Mouse (Mus musculus) midbrain, embryonic 15.5 days (tissue): ENCODE measurements around the gene Psmd3. TPM values are rescaled to one million over a fixed set of nuclear protein-coding genes. Genes with fewer than 3 reads are reported as not detected.
"Not testable (repeated sequence)": the region's sequence is repeated elsewhere in the genome, so short reads cannot be mapped to it uniquely, and the experiment has no call there.

Experiments
- ATAC-seq: fragments of 200-750 bp; cut with Nextera tagmentation; replicated peaks from 2 replicates; pipeline ENCODE4 v1.8.0; 2017; ENCODE audit warnings: moderate TSS enrichment
- H3K27ac ChIP-seq: fragments of 300-500 bp; sonication (generic); 2 replicates; pipeline ENCODE4 v1.5.1; 2015; ENCODE audit warnings: mild to moderate bottlenecking, inconsistent platforms
- H3K27me3 ChIP-seq: fragments of 300-500 bp; sonication (generic); replicated peaks from 2 replicates; pipeline ENCODE4 v1.6.1; 2015; ENCODE audit warnings: inconsistent platforms
- H3K36me3 ChIP-seq: fragments of 300-500 bp; sonication (generic); replicated peaks from 2 replicates; pipeline ENCODE4 v1.6.1; 2015; ENCODE audit warnings: inconsistent platforms
- H3K4me1 ChIP-seq: fragments of 300-500 bp; sonication (generic); 2 replicates; pipeline ENCODE4 v1.6.1; 2015; ENCODE audit warnings: inconsistent platforms
- H3K4me2 ChIP-seq: fragments of 300-500 bp; sonication (generic); 2 replicates; pipeline ENCODE4 v1.6.1; 2015; ENCODE audit warnings: inconsistent platforms, mild to moderate bottlenecking, moderate library complexity
- H3K4me3 ChIP-seq: fragments of 300-500 bp; sonication (generic); 2 replicates; pipeline ENCODE4 v1.5.1; 2015; ENCODE audit warnings: mild to moderate bottlenecking, inconsistent platforms
- H3K9ac ChIP-seq: fragments of 300-500 bp; sonication (generic); 2 replicates; pipeline ENCODE4 v1.6.1; 2015; ENCODE audit warnings: mild to moderate bottlenecking, inconsistent platforms
- H3K9me3 ChIP-seq: fragments of 300-500 bp; sonication (generic); 2 replicates; pipeline ENCODE4 v1.6.1; 2016; ENCODE audit warnings: inconsistent platforms
- WGBS: fragments of 180-500 bp; shearing (Covaris S2); methylation state at CpG from one replicate; pipeline ENCODE4 v1.1.7; 2015; ENCODE audit warnings: mixed read lengths; 5-methylcytosine and 5-hydroxymethylcytosine counted together
- polyA plus RNA-seq: library from polyadenylated mRNA; unstranded; fragments of >200 nt; fragmentation: Nextera tagmentation; extraction: Ambion mirVana; gene quantifications from 2 replicates; pipeline ENCODE4 v1.2.1, GENCODE M21; 2015

Psmd3 gene
- polyA plus RNA-seq, result 198 TPM in 2 replicates

DNA sequence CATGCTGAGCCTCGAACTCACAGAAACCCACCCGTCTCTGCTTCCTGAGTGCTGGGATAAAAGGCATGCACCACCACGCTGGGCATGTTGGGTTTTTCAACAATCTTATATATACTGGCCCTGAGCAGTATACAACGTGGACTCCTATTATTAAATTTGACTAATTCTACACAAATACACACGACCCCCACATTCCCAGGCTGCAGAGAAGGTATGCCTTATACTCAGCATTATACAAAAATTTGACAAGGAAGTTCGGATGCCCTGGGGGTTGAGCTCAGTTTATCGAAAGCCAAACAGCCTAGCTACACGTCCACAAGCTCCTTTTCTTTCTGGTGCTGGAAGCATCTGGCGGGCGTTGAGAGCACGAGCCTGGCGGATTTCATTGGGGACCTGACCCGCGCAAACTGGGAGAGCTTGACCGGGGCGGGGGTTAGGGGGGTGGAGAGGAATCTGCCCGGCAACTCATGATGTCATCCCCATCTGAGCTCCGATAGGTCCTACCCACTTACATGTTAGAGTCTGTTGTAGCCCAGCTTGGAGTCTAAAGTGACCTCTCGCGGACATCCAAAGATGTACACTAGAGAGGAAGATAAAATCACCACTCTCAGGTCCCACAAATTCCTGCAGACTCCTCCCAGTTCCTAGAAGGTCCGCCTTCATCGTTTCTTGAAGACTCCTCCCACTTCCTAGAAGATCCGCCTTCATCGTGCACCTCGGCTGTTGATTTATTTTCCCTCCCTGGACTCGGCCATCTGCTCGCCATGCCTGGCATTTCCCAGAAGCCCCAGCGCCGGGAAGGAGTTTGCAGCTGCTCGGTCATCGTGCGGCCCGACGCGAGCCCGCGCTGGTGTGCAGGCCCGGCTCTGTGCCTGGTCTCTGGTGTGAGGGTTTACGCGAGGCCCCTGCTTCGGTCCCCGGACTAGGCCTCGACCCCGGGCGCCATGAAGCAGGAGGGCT lies at the start of gene Psmd3:
Gene Psmd3, plus strand, starts transcription at position 769 of the 960 bp plus-strand sequence.
- Histone ChIP-seq H3K27ac (peak within 1 kb of the TSS; percentile 86), H3K36me3 (peaks cover 13% of the 10 kb centered on the region), H3K4me1 (peaks cover 18% of the 10 kb centered on the region), H3K4me3 (peak within 1 kb of the TSS; percentile 99), H3K4me2 (peak within 1 kb of the TSS; percentile 81), H3K9me3 (no peaks in the 10 kb centered on the region), H3K27me3 (no peaks in the 10 kb centered on the region), H3K9ac (peak within 1 kb of the TSS; percentile 99)
- 5% methylated on average over 45 of the region's 45 CpGs for WGBS
- peak; percentile 97 for ATAC-seq

- H3K9ac ChIP-seq, H3K4me1 ChIP-seq, H3K27me3 ChIP-seq, ATAC-seq, H3K9me3 ChIP-seq, H3K4me2 ChIP-seq, H3K36me3 ChIP-seq, H3K4me3 ChIP-seq, H3K27ac ChIP-seq: not testable (repeated sequence)
- 33% methylated on average over 10 of the region's 10 CpGs for WGBS
Observed at GRCm38 (mm10) chr11:98635312-98635970, 46.9 kb upstream of the Psmd3 start.

DNA sequence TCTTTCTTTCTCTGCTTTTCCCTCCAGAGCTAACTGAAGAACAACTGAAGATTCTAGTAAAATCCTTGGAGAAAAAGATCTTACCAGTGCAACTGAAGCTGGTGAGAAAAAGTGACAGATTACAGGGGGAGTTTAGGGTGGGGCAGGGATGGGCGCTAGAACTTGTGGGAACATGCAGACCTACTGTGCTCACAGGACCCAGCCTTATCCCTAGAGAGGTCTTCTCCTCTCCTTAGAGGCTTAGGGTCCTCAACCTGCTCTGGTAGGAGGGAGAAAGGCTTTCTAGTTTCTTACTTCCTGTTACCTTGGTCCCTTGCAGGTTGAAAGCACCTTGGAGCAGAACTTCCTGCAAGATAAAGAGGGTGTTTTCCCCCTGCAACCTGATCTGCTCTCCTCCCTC lies 44.9 kb upstream of the Psmd3 start:
- no peaks in the 10 kb centered on the region for H3K27me3 ChIP-seq
- H3K9ac ChIP-seq, result no peak overlapping the region
- no peak overlapping the region for H3K27ac ChIP-seq
- ATAC-seq, result no peak
- H3K4me2 ChIP-seq, result no peak overlapping the region
- WGBS, result 82% methylated on average over 1 of the region's 1 CpGs
- H3K4me3 ChIP-seq, result no peak overlapping the region
- no peaks in the 10 kb centered on the region for H3K4me1 ChIP-seq
- no peaks in the 10 kb centered on the region for H3K9me3 ChIP-seq
- no peaks in the 10 kb centered on the region for H3K36me3 ChIP-seq

DNA sequence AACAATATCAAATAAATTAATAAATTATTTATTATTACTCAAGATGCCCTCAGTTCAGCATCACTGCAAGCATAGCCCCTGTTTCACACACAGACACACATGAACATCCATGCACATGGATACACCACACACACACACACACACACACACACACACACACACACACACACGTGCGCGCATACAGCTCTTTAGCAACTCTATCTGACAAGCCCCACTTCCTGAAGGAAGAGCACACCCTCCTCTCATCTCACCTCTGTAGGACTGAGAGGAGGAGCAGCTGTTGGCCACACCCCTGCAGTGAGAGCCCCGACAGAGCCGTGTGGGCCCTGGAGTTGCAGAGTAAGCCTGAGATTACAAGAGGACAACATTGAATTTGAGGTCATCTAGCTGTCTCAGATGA lies 42.3 kb upstream of the Psmd3 start:
- Histone ChIP-seq H3K4me3 (no peak overlapping the region), H3K9me3 (no peaks in the 10 kb centered on the region), H3K9ac (no peak overlapping the region), H3K4me2 (no peak overlapping the region), H3K4me1 (no peaks in the 10 kb centered on the region), H3K36me3 (no peaks in the 10 kb centered on the region), H3K27me3 (no peaks in the 10 kb centered on the region), H3K27ac (no peak overlapping the region)
- WGBS, result 71% methylated on average over 5 of the region's 5 CpGs
- ATAC-seq, result no peak

GRCm38 (mm10) chr11:98644757-98645156 lies 37.6 kb upstream of the Psmd3 start:
- Histone ChIP-seq H3K9ac (no peak overlapping the region), H3K4me3 (no peak overlapping the region), H3K4me2 (no peak overlapping the region), H3K36me3 (no peaks in the 10 kb centered on the region), H3K4me1 (no peaks in the 10 kb centered on the region), H3K9me3 (no peaks in the 10 kb centered on the region), H3K27ac (no peak overlapping the region), H3K27me3 (no peaks in the 10 kb centered on the region)
- no peak for ATAC-seq
- WGBS, result 86% methylated on average over 3 of the region's 3 CpGs

DNA sequence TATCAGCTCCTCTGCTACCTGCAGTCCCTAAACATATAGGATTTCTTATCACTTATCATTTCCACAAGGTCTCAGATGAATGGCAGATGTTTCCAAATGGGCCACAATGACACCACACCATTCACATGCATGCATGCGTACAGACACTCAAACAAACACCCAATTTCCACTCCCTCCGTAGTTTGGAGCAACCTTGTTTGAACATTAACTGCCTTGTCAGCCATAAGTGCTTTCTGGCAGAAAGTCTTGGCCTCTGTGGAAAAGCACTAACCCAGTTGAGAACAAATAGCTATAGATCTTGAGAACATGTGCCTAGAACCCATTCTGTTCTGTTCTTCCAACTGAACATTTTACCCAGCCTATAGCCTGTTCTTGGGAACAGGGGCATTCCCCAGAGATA lies 36.4 kb upstream of the Psmd3 start:
- Histone ChIP-seq H3K36me3 (no peaks in the 10 kb centered on the region), H3K4me3 (no peak overlapping the region), H3K27me3 (no peaks in the 10 kb centered on the region), H3K4me1 (no peaks in the 10 kb centered on the region), H3K4me2 (no peak overlapping the region), H3K9me3 (no peaks in the 10 kb centered on the region), H3K9ac (no peak overlapping the region), H3K27ac (no peak overlapping the region)
- no peak for ATAC-seq
- WGBS, result 82% methylated on average over 2 of the region's 2 CpGs

- WGBS, result 67% methylated on average over 2 of the region's 2 CpGs
- Histone ChIP-seq H3K27ac (no peak within 1 kb of the TSS), H3K4me2 (no peak within 1 kb of the TSS), H3K9ac (no peak within 1 kb of the TSS), H3K27me3 (no peaks in the 10 kb centered on the region), H3K4me1 (no peaks in the 10 kb centered on the region), H3K9me3 (no peaks in the 10 kb centered on the region), H3K36me3 (no peaks in the 10 kb centered on the region), H3K4me3 (no peak within 1 kb of the TSS)
- no peak for ATAC-seq
Observed at GRCm38 (mm10) chr11:98646459-98646858, 35.9 kb upstream of the Psmd3 start, which contains the start of gene Gsdma2. Gene Gsdma2, plus strand, starts transcription at chr11:98646759.

- WGBS, result 15% methylated on average over 7 of the region's 7 CpGs
Observed at GRCm38 (mm10) chr11:98655076-98655475, 27.3 kb upstream of the Psmd3 start.

GRCm38 (mm10) chr11:98660517-98660916 lies 21.8 kb upstream of the Psmd3 start:
- Histone ChIP-seq H3K9me3 (no peaks in the 10 kb centered on the region), H3K4me3 (no peak overlapping the region), H3K4me2 (peak overlapping the region; percentile 37; the same call in 1 of the 2 replicates), H3K9ac (no peak overlapping the region), H3K4me1 (0 out of 2 replicates have a peak, but pooled peaks cover 3% of the 10 kb centered on the region), H3K27ac (no peak overlapping the region), H3K27me3 (no peaks in the 10 kb centered on the region), H3K36me3 (no peaks in the 10 kb centered on the region)
- 12% methylated on average over 6 of the region's 6 CpGs for WGBS
- ATAC-seq, result 0 out of 2 replicates have a peak, but pooled peaks have one; percentile 39

More at GRCm38 (mm10) chr11:98655076-98655475, 27.3 kb upstream of the Psmd3 start:
- not testable (repeated sequence) for H3K4me3 ChIP-seq, H3K27ac ChIP-seq, ATAC-seq, H3K36me3 ChIP-seq, H3K9ac ChIP-seq, H3K4me1 ChIP-seq, H3K27me3 ChIP-seq, H3K9me3 ChIP-seq, H3K4me2 ChIP-seq

- WGBS, result 32% methylated on average over 4 of the region's 4 CpGs
Observed at GRCm38 (mm10) chr11:98664091-98664490, 18.3 kb upstream of the Psmd3 start, which contains the start of gene Gsdma. Gene Gsdma, plus strand, starts transcription at chr11:98664351.

GRCm38 (mm10) chr11:98668984-98669383 lies 13.4 kb upstream of the Psmd3 start:
- Histone ChIP-seq H3K4me2 (no peak overlapping the region), H3K27me3 (no peaks in the 10 kb centered on the region; the same call in none of the 2 replicates), H3K27ac (no peak overlapping the region), H3K9me3 (no peaks in the 10 kb centered on the region), H3K4me3 (no peak overlapping the region), H3K9ac (no peak overlapping the region), H3K4me1 (no peaks in the 10 kb centered on the region), H3K36me3 (no peaks in the 10 kb centered on the region)
- 64% methylated on average over 2 of the region's 2 CpGs for WGBS
- no peak for ATAC-seq

More at GRCm38 (mm10) chr11:98664091-98664490, 18.3 kb upstream of the Psmd3 start, which contains the start of gene Gsdma:
- no peak within 1 kb of the TSS for H3K27ac ChIP-seq
- no peak within 1 kb of the TSS for H3K9ac ChIP-seq
- no peaks in the 10 kb centered on the region for H3K27me3 ChIP-seq
- H3K36me3 ChIP-seq, result no peaks in the 10 kb centered on the region
- ATAC-seq, result no peak
- no peaks in the 10 kb centered on the region for H3K9me3 ChIP-seq
- H3K4me2 ChIP-seq, result no peak within 1 kb of the TSS
- 0 out of 2 replicates have a peak, but pooled peaks cover 3% of the 10 kb centered on the region for H3K4me1 ChIP-seq
- no peak within 1 kb of the TSS for H3K4me3 ChIP-seq

GRCm38 (mm10) chr11:98671284-98671815 lies 11.0 kb upstream of the Psmd3 start:
- Histone ChIP-seq H3K4me1 (no peaks in the 10 kb centered on the region), H3K9ac (no peak overlapping the region), H3K4me2 (no peak overlapping the region), H3K4me3 (no peak overlapping the region), H3K27me3 (no peaks in the 10 kb centered on the region; the same call in none of the 2 replicates), H3K9me3 (no peaks in the 10 kb centered on the region), H3K36me3 (no peaks in the 10 kb centered on the region), H3K27ac (no peak overlapping the region)
- WGBS, result 76% methylated on average over 3 of the region's 3 CpGs
- no peak for ATAC-seq
